Mouse (Mus musculus) embryonic facial prominence, embryonic 15.5 days (tissue): ENCODE results near the gene Cachd1. TPM values are rescaled to one million over a fixed set of nuclear protein-coding genes. Genes with fewer than 3 reads are reported as not detected.

Experiments
- ATAC-seq: fragments of 200-750 bp; cut with Nextera tagmentation; 2 replicates; pipeline ENCODE4 v1.8.0; 2017; ENCODE audit warnings: low read depth, moderate TSS enrichment; ENCODE audit not compliant: insufficient number of reproducible peaks, low FRiP score, low TSS enrichment
- H3K27ac ChIP-seq: fragments of 300-500 bp; sonication (generic); replicated peaks from 2 replicates; pipeline ENCODE4 v1.5.1; 2015; ENCODE audit warnings: mild to moderate bottlenecking, inconsistent platforms
- H3K27me3 ChIP-seq: fragments of 300-500 bp; sonication (generic); 2 replicates; pipeline ENCODE4 v1.6.1; 2015; ENCODE audit warnings: inconsistent platforms
- H3K36me3 ChIP-seq: fragments of 300-500 bp; sonication (generic); 2 replicates; pipeline ENCODE4 v1.6.1; 2015; ENCODE audit warnings: mild to moderate bottlenecking, inconsistent platforms
- H3K4me1 ChIP-seq: fragments of 300-500 bp; sonication (generic); 2 replicates; pipeline ENCODE4 v1.6.1; 2015; ENCODE audit warnings: inconsistent platforms
- H3K4me2 ChIP-seq: fragments of 300-500 bp; sonication (generic); replicated peaks from 2 replicates; pipeline ENCODE4 v1.6.1; 2015; ENCODE audit warnings: mild to moderate bottlenecking, inconsistent platforms
- H3K4me3 ChIP-seq: fragments of 300-500 bp; sonication (generic); replicated peaks from 2 replicates; pipeline ENCODE4 v1.5.1; 2015; ENCODE audit warnings: mild to moderate bottlenecking, inconsistent platforms
- H3K9ac ChIP-seq: fragments of 300-500 bp; sonication (generic); 2 replicates; pipeline ENCODE4 v1.6.1; 2015; ENCODE audit warnings: inconsistent platforms
- H3K9me3 ChIP-seq: fragments of 300-500 bp; sonication (generic); replicated peaks from 2 replicates; pipeline ENCODE4 v1.6.1; 2016; ENCODE audit warnings: inconsistent platforms
- WGBS: fragments of 180-500 bp; shearing (Covaris S2); methylation state at CpG from one replicate; pipeline ENCODE4 v1.1.7; 2015; 5-methylcytosine and 5-hydroxymethylcytosine counted together
- polyA plus RNA-seq: library from polyadenylated mRNA; unstranded; fragments of >200 nt; fragmentation: Nextera tagmentation; extraction: Ambion mirVana; gene quantifications from 2 replicates; pipeline ENCODE4 v1.2.1, GENCODE M21; 2015

Gene Cachd1
- polyA plus RNA-seq, 1 experiment from 2014 or later = 34.2 TPM

DNA sequence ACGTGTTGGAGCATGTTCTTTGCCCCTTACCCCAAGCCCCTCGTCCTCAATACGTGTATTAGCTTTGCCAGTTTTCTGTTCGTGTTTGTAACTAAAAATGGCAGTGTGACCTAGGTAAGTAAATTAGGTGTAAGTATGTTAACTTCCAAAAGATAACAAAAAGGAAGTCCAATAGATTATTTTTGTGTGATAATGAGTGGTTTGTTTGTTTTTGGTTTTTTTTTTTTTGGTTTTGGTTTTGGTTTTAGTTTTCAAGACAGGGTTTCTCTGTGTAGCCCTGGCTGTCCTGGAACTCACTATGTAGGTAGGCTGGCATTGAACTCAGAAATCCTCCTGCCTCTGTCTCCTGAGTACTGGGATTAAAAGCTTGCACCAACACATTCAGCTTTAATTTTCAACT lies 295.1 kb downstream of the Cachd1 start:
- WGBS = 72% methylated on average over 4 of the region's 4 CpGs
- Histone ChIP-seq H3K27me3 (no peaks in the 10 kb centered on the region), H3K9me3 (no peaks in the 10 kb centered on the region), H3K36me3 (no peaks in the 10 kb centered on the region), H3K4me3 (no peak overlapping the region), H3K27ac (no peak overlapping the region), H3K9ac (no peak overlapping the region), H3K4me1 (peaks cover 15% of the 10 kb centered on the region; the same call in 1 of the 2 replicates), H3K4me2 (no peak overlapping the region)
- no peak for ATAC-seq

DNA sequence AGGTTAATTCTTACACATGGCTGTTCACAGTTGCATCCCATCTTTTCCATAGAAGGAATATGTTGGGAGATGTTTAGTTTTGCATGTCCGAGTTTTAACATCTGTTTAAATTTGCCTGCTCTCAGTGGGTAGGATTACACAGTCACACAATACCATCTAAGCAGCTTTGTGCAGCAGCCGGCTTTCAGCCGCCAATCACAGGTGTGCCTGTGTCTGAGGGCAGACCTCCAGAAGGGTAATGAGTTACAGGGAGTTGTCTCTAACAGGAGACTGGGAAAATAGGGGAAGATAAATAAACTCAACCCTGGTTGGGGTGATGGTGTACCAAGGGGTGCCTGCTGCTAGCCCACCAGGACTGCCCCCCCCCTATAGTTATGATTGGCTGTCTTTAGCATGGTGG lies 299.9 kb downstream of the Cachd1 start:
- Histone ChIP-seq H3K36me3 (no peaks in the 10 kb centered on the region), H3K9ac (no peak overlapping the region), H3K9me3 (no peaks in the 10 kb centered on the region), H3K4me3 (no peak overlapping the region), H3K4me2 (no peak overlapping the region), H3K27ac (no peak overlapping the region), H3K27me3 (no peaks in the 10 kb centered on the region), H3K4me1 (no peaks in the 10 kb centered on the region)
- 15% methylated on average over 3 of the region's 3 CpGs for WGBS
- no peak for ATAC-seq

Other genes starting within 250 kb of the Cachd1 start
- gene Gm10577, start 244.0 kb downstream of the Cachd1 start, polyA plus RNA-seq = not detected in 2 replicates